Mouse (Mus musculus) testis, adult 2 months (tissue): Measurements from ENCODE around the gene Trpm8.

Experiments used
- CTCF ChIP-seq: fragments of 200-500 bp; IDR thresholded peaks from 2 replicates; pipeline ENCODE4 v1.5.1; 2012; ENCODE audit warnings: low read depth, mild to moderate bottlenecking, inconsistent platforms, low read length, moderate library complexity; ENCODE audit not compliant: control insufficient read depth, insufficient read depth, insufficient replicate concordance
- POLR2A ChIP-seq: fragments of 200-500 bp; IDR thresholded peaks from 2 replicates; pipeline ENCODE4 v1.6.1; 2012; ENCODE audit warnings: low read depth, mild to moderate bottlenecking, inconsistent platforms, low read length, moderate library complexity; ENCODE audit not compliant: control insufficient read depth

DNA sequence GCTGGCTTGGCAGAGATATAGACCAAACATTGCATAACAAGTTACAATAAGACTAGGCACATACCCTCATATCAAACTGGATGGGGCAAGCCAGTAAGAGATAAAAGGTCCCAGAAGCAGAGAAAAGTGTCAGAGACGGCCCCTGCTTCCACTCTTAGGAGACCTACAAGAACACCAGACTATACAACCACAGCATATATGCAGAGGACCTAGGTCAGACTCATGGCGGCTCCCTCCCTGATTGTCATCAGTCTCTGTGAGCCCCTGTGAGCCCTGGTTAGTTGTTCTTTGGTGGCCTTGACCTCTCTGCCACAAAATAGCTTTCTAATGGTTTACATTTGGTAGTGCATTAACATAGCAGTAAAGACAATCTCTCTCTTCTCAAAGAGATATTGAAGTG, 31.6 kb downstream of the Trpm8 start:
- no peak for TF ChIP-seq CTCF
- no peak for TF ChIP-seq POLR2A
